Mouse (Mus musculus): ENCODE measurements around the gene Jdp2. TPM values are rescaled to one million over a fixed set of nuclear protein-coding genes. Genes with fewer than 3 reads are reported as not detected.

Jdp2 gene
- 50.7 TPM for polyA plus RNA-seq (2021)

- DNase-seq (ENCODE audit: low read depth, low spot score), result no peak
- in situ Hi-C loops (cut with MboI; ENCODE audit: low pct_unique_long_range_greater_than_20kb), result no loop called here
- peak; percentile 68 for ATAC-seq
- ChIA-PET CTCF (interaction anchor here (0.7 to 1.8 kb wide), 5 partner anchors 14 to 102 kb away, joined by 3 to 4 read pairs (median 4); no protein-coding TSS in a partner anchor), POLR2A (interaction anchor here (0.6 to 1.1 kb wide), 4 partner anchors 20 to 107 kb away, joined by 3 to 4 read pairs (median 4); no protein-coding TSS in a partner anchor)
- H3K27me3 ChIP-seq, result no peaks in the 10 kb centered on the region
- no peak for TF ChIP-seq CTCF (IDR thresholded peaks at IDR 0.05)
Measured at GRCm38 (mm10) chr12:85598611-85599477, at the start of gene Jdp2. Gene Jdp2, plus strand, starts transcription at chr12:85599027.

- POLR2A ChIA-PET, result interaction anchor here (2.1 kb wide), 1 partner anchor 19 kb away, joined by 4 read pairs; no protein-coding TSS in a partner anchor
- DNase-seq (ENCODE audit: low read depth, low spot score), result no peak
- no peak for TF ChIP-seq CTCF (IDR thresholded peaks at IDR 0.05)
- H3K27me3 ChIP-seq, result no peaks in the 10 kb centered on the region
- ATAC-seq, result no peak
- in situ Hi-C loops (cut with MboI; ENCODE audit: low pct_unique_long_range_greater_than_20kb), result no loop called here
- CTCF ChIA-PET, result no interaction called here
Measured at GRCm38 (mm10) chr12:85549661-85550060, 49.2 kb upstream of the Jdp2 start.

- ATAC-seq (no peak), DNase-seq (ENCODE audit: low read depth, low spot score) (no peak)
- no peaks in the 10 kb centered on the region for H3K27me3 ChIP-seq
- CTCF ChIA-PET, result no interaction called here
- POLR2A ChIA-PET, result interaction anchor here (2.1 kb wide), 1 partner anchor 18 kb away, joined by 4 read pairs; no protein-coding TSS in a partner anchor
- no peak for TF ChIP-seq CTCF (IDR thresholded peaks at IDR 0.05)
- in situ Hi-C loops (cut with MboI; ENCODE audit: low pct_unique_long_range_greater_than_20kb), result no loop called here
Measured at GRCm38 (mm10) chr12:85550435-85550834, 48.4 kb upstream of the Jdp2 start.

- CTCF ChIA-PET, result no interaction called here
Measured at GRCm38 (mm10) chr12:85559299-85559698, 39.5 kb upstream of the Jdp2 start.

GRCm38 (mm10) chr12:85565441-85565840 lies 33.4 kb upstream of the Jdp2 start:
- ATAC-seq (no peak), DNase-seq (ENCODE audit: low read depth, low spot score) (no peak)
- CTCF ChIA-PET, result no interaction called here
- TF ChIP-seq CTCF (IDR thresholded peaks at IDR 0.05), result no peak
- in situ Hi-C loops (cut with MboI; ENCODE audit: low pct_unique_long_range_greater_than_20kb), result no loop called here
- no peaks in the 10 kb centered on the region for H3K27me3 ChIP-seq
- POLR2A ChIA-PET, result interaction anchor here (0.6 kb wide), 1 partner anchor 514 kb away, joined by 3 read pairs; no protein-coding TSS in a partner anchor

More at GRCm38 (mm10) chr12:85559299-85559698, 39.5 kb upstream of the Jdp2 start:
- POLR2A ChIA-PET, result no interaction called here
- in situ Hi-C loops (cut with MboI; ENCODE audit: low pct_unique_long_range_greater_than_20kb), result no loop called here
- DNase-seq (ENCODE audit: low read depth, low spot score), result no peak
- TF ChIP-seq CTCF (IDR thresholded peaks at IDR 0.05), result no peak
- ATAC-seq, result no peak
- H3K27me3 ChIP-seq, result no peaks in the 10 kb centered on the region

GRCm38 (mm10) chr12:85568298-85568697 lies 30.5 kb upstream of the Jdp2 start:
- H3K27me3 ChIP-seq, result no peaks in the 10 kb centered on the region
- ATAC-seq, result no peak
- no peak for DNase-seq (ENCODE audit: low read depth, low spot score)
- in situ Hi-C loops (cut with MboI; ENCODE audit: low pct_unique_long_range_greater_than_20kb), result no loop called here
- ChIA-PET POLR2A (interaction anchor here (1.7 kb wide), 1 partner anchor 18 kb away, joined by 4 read pairs; no protein-coding TSS in a partner anchor), CTCF (interaction anchor here (1.2 kb wide), 1 partner anchor 17 kb away, joined by 3 read pairs; no protein-coding TSS in a partner anchor)
- TF ChIP-seq CTCF (IDR thresholded peaks at IDR 0.05), result no peak

- in situ Hi-C loops (cut with MboI; ENCODE audit: low pct_unique_long_range_greater_than_20kb), result no loop called here
- H3K27me3 ChIP-seq, result no peaks in the 10 kb centered on the region
- ATAC-seq (peak; percentile 69), DNase-seq (ENCODE audit: low read depth, low spot score) (peak; percentile 73)
- ChIA-PET CTCF (interaction anchor here (0.8 to 1.2 kb wide), 2 partner anchors 18 to 72 kb away, joined by 3 read pairs; no protein-coding TSS in a partner anchor), POLR2A (interaction anchor here (0.6 to 1.7 kb wide), 4 partner anchors 19 to 91 kb away, joined by 3 to 5 read pairs (median 4); no protein-coding TSS in a partner anchor)
- TF ChIP-seq CTCF (IDR thresholded peaks at IDR 0.05), result no peak
Measured at GRCm38 (mm10) chr12:85569393-85570157, 29.3 kb upstream of the Jdp2 start.

- in situ Hi-C loops (cut with MboI; ENCODE audit: low pct_unique_long_range_greater_than_20kb), result no loop called here
- POLR2A ChIA-PET, result interaction anchor here (0.7 to 1.3 kb wide), 2 partner anchors 35 to 87 kb away, joined by 3 to 4 read pairs; no protein-coding TSS in a partner anchor
- CTCF ChIA-PET, result no interaction called here
- peak; percentile 37 for ATAC-seq
- H3K27me3 ChIP-seq, result no peaks in the 10 kb centered on the region
- DNase-seq (ENCODE audit: low read depth, low spot score), result no peak
- TF ChIP-seq CTCF (IDR thresholded peaks at IDR 0.05), result no peak
Measured at GRCm38 (mm10) chr12:85570158-85570540, 28.7 kb upstream of the Jdp2 start.

GRCm38 (mm10) chr12:85571312-85571711 lies 27.5 kb upstream of the Jdp2 start:
- in situ Hi-C loops (cut with MboI; ENCODE audit: low pct_unique_long_range_greater_than_20kb), result no loop called here
- H3K27me3 ChIP-seq, result no peaks in the 10 kb centered on the region
- ATAC-seq, result no peak
- TF ChIP-seq CTCF (IDR thresholded peaks at IDR 0.05), result no peak
- POLR2A ChIA-PET, result interaction anchor here (0.6 to 1.0 kb wide), 2 partner anchors 9 to 234 kb away, joined by 3 read pairs; no protein-coding TSS in a partner anchor
- CTCF ChIA-PET, result interaction anchor here (0.9 to 1.3 kb wide), 2 partner anchors 8 to 28 kb away, joined by 3 to 4 read pairs; partner anchors contain the start of gene Jdp2
- no peak for DNase-seq (ENCODE audit: low read depth, low spot score)

GRCm38 (mm10) chr12:85572047-85572475 lies 26.8 kb upstream of the Jdp2 start:
- TF ChIP-seq CTCF (IDR thresholded peaks at IDR 0.05), result no peak
- no peaks in the 10 kb centered on the region for H3K27me3 ChIP-seq
- CTCF ChIA-PET, result interaction anchor here (1.3 kb wide), 1 partner anchor 27 kb away, joined by 4 read pairs; the partner anchor contains the start of gene Jdp2
- in situ Hi-C loops (cut with MboI; ENCODE audit: low pct_unique_long_range_greater_than_20kb), result no loop called here
- no peak for ATAC-seq
- no peak for DNase-seq (ENCODE audit: low read depth, low spot score)
- POLR2A ChIA-PET, result no interaction called here
